ENCODE assay signal across 22 mouse cellular contexts in the genomic region with DNA sequence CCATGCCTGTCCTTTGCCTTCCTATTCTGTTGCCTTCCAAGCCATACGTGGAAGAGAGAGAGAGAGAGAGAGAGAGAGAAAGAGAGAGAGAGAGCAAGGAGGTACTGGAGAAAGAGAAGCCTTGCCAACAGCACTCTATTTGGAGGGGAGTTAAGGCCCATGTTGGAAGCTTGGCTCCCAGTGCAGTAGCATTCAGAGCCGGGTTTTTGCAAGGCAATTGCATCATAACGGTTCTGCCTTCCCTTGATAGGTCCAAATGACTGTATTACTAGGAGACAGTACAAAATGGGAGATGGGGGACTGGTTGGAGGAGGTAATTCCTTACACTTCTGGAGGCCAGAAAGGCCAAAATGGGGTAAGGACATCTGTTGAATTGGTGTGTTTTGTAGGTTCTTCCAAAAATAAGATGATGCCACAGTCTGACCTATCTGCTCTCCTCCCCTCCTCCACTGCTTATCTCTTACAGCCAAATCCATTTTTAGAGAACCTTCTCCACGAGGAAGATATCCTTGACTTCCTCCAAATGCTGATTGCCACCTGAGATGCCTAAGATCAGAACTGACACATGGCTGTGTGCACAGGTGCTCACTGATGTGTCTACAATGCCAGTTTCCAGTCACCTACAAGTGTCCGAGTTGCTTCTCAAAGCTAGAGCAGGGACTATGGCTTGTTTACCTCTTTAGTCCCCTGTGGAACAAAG. TPM values are rescaled to one million over a fixed set of nuclear protein-coding genes. Genes with fewer than 3 reads are reported as not detected.
DNase-seq lines count a peak whose midpoint lies in the region; ATAC-seq and TF ChIP-seq lines count a peak whose summit lies in the region.
"Had no signal": no experiment of that assay in that cellular context is flagged by ENCODE, and none has a peak within 500 bp of the region (broad histone marks: within the 10 kb centered on the region; RNA-seq: fewer than 3 reads in every experiment).

No protein-coding gene starts in this region.

- 78% methylated on average over 5 of the region's 5 CpGs for WGBS in forebrain, embryonic 15.5 days
- 84% methylated on average over 5 of the region's 5 CpGs for WGBS in forebrain, embryonic 14.5 days
- WGBS in lung, postnatal 0 days, result 60% methylated on average over 5 of the region's 5 CpGs

- no peak overlapping the region for H3K4me2 ChIP-seq in forebrain, embryonic 15.5 days (replicated peaks)
- H3K4me2 ChIP-seq in forebrain, embryonic 14.5 days (ENCODE audit: low read length), result no peak overlapping the region
- no peak overlapping the region for H3K4me2 ChIP-seq in lung, postnatal 0 days (replicated peaks; ENCODE audit: low read depth, low read length)
- H3K4me2 ChIP-seq: heart, embryonic 11.5 days; heart, embryonic 15.5 days; hindbrain, embryonic 13.5 days had no signal

- ATAC-seq in forebrain, embryonic 15.5 days (replicated peaks), result no peak
- ATAC-seq in forebrain, embryonic 14.5 days, result no peak
- 0 out of 2 replicates have a peak, but pooled peaks have one; percentile 38 for ATAC-seq in lung, postnatal 0 days
- no peak for ATAC-seq in activated CD4-positive, CD25-positive, alpha-beta regulatory T cell, adult 4 months
- ATAC-seq: intestine, embryonic 16.5 days had no signal

- no peak for TF ChIP-seq CTCF in lung, postnatal 0 days (IDR thresholded peaks at IDR 0.05)

- H3K9ac ChIP-seq in forebrain, embryonic 15.5 days (replicated peaks), result no peak overlapping the region
- H3K9ac ChIP-seq in forebrain, embryonic 14.5 days (ENCODE audit: low read length), result no peak overlapping the region
- H3K9ac ChIP-seq in lung, postnatal 0 days (replicated peaks; ENCODE audit: low read depth), result no peak overlapping the region
- H3K9ac ChIP-seq: heart, embryonic 15.5 days; hindbrain, embryonic 13.5 days had no signal

- no peaks in the 10 kb centered on the region for H3K4me1 ChIP-seq in forebrain, embryonic 15.5 days
- H3K4me1 ChIP-seq in forebrain, embryonic 14.5 days (ENCODE audit: control insufficient read depth, insufficient read depth, low read length), result no peaks in the 10 kb centered on the region
- H3K4me1 ChIP-seq in lung, postnatal 0 days (ENCODE audit: insufficient read depth, low read depth, low read length), result peaks cover 11% of the 10 kb centered on the region; the same call in 1 of the 2 replicates
- peaks cover 18% of the 10 kb centered on the region for H3K4me1 ChIP-seq in brown adipose tissue, adult 24 weeks (ENCODE audit: control insufficient read depth, insufficient read depth, insufficient read length, low read length)
- H3K4me1 ChIP-seq: hindbrain, embryonic 13.5 days had no signal

- H3K9me3 ChIP-seq in forebrain, embryonic 15.5 days, result no peaks in the 10 kb centered on the region
- no peaks in the 10 kb centered on the region for H3K9me3 ChIP-seq in forebrain, embryonic 14.5 days (replicated peaks; ENCODE audit: control insufficient read depth, low read length)
- H3K9me3 ChIP-seq in lung, postnatal 0 days (ENCODE audit: low read length), result no peaks in the 10 kb centered on the region
- H3K9me3 ChIP-seq: embryonic facial prominence, embryonic 10.5 days; heart, embryonic 15.5 days; hindbrain, embryonic 13.5 days had no signal

- no peak for TF ChIP-seq EP300 in lung, postnatal 0 days (IDR thresholded peaks at IDR 0.05)

- no peaks in the 10 kb centered on the region for H3K27me3 ChIP-seq in forebrain, embryonic 15.5 days
- no peaks in the 10 kb centered on the region for H3K27me3 ChIP-seq in forebrain, embryonic 14.5 days (replicated peaks; ENCODE audit: control insufficient read depth, insufficient read depth, low read length)
- H3K27me3 ChIP-seq in lung, postnatal 0 days (replicated peaks; ENCODE audit: insufficient read depth, low read length), result no peaks in the 10 kb centered on the region
- H3K27me3 ChIP-seq: heart, embryonic 15.5 days; hindbrain, embryonic 13.5 days had no signal

- 0 out of 2 replicates have a peak overlapping the region, but pooled peaks have one; percentile 4 for H3K27ac ChIP-seq in forebrain, embryonic 15.5 days (replicated peaks)
- H3K27ac ChIP-seq in forebrain, embryonic 14.5 days (ENCODE audit: low read depth, low read length), result no peak overlapping the region
- no peak overlapping the region for H3K27ac ChIP-seq in lung, postnatal 0 days (ENCODE audit: low read length)
- peak overlapping the region; percentile 35 for H3K27ac ChIP-seq in brown adipose tissue, adult 24 weeks (replicated peaks; ENCODE audit: low read depth, low read length)
- H3K27ac ChIP-seq: embryonic facial prominence, embryonic 10.5 days; heart, embryonic 15.5 days; hindbrain, embryonic 13.5 days had no signal

- no peak for DNase-seq in forebrain, embryonic 14.5 days (ENCODE audit: low spot score)
- peak; percentile 55 for DNase-seq in lung, postnatal 0 days (ENCODE audit: low spot score)
- DNase-seq in lung, postnatal 4 days, result no peak
- DNase-seq in gastrocnemius, adult 18-20 months (ENCODE audit: low spot score), result no peak
- DNase-seq: adrenal gland, postnatal 10 days; cerebellum, adult 2 months; cerebellum, postnatal 10 days; gastrocnemius, postnatal 36 days; heart, adult 18-20 months; heart, postnatal 14 days had no signal

- H3K4me3 ChIP-seq in forebrain, embryonic 15.5 days, result no peak overlapping the region
- H3K4me3 ChIP-seq in forebrain, embryonic 14.5 days (ENCODE audit: low read depth, low read length), result no peak overlapping the region
- no peak overlapping the region for H3K4me3 ChIP-seq in lung, postnatal 0 days (ENCODE audit: low read depth, low read length)
- H3K4me3 ChIP-seq in brown adipose tissue, adult 24 weeks (ENCODE audit: insufficient read depth, low read depth, low read length), result no peak overlapping the region
- H3K4me3 ChIP-seq: embryonic facial prominence, embryonic 10.5 days; erythroblast, embryonic 14.5 days; heart, embryonic 15.5 days; hindbrain, embryonic 13.5 days had no signal

- H3K36me3 ChIP-seq in forebrain, embryonic 15.5 days, result no peaks in the 10 kb centered on the region
- no peaks in the 10 kb centered on the region for H3K36me3 ChIP-seq in forebrain, embryonic 14.5 days (ENCODE audit: control insufficient read depth, insufficient read depth, low read length)
- no peaks in the 10 kb centered on the region for H3K36me3 ChIP-seq in lung, postnatal 0 days (ENCODE audit: insufficient read depth, low read length)
- H3K36me3 ChIP-seq: embryonic facial prominence, embryonic 10.5 days; heart, embryonic 15.5 days; hindbrain, embryonic 13.5 days had no signal

RNA-seq across cellular contexts. Expression of a gene that starts 44.0 kb away (rescaled TPM):
- polyA plus RNA-seq in forebrain, embryonic 15.5 days (2015; fragmentation: Nextera tagmentation; extraction: Ambion mirVana), result 0.82 and 1.5 TPM in 2 replicates
- polyA plus RNA-seq in forebrain, embryonic 14.5 days (2014; fragmentation: Nextera tagmentation; extraction: Ambion mirVana), result 0.98 and 1.5 TPM in 2 replicates
- 6.8 and 10.4 TPM in 2 replicates for polyA plus RNA-seq in lung, postnatal 0 days (2015; fragmentation: Nextera tagmentation; extraction: Ambion mirVana)
- 1.1 and 1.4 TPM in 2 replicates for polyA plus RNA-seq in brown adipose tissue, adult 24 weeks (2012; ENCODE audit: insufficient read depth, insufficient read length, missing spikeins)
- total RNA-seq in gastrocnemius, adult 18-20 months (2021), result not detected
- polyA plus RNA-seq in activated CD4-positive, CD25-positive, alpha-beta regulatory T cell, adult 4 months (2017; shearing (Covaris generic)), result not detected
- total RNA-seq: gastrocnemius, adult 8-10 months; gastrocnemius, postnatal 36 days; heart, adult 18-20 months; hematopoietic stem cell, adult 5-6 weeks had no signal
- polyA plus RNA-seq: C2C12; erythroblast, embryonic 14.5 days had no signal

RNA-seq across cellular contexts. Expression of a gene that starts 45.4 kb away (rescaled TPM):
- polyA plus RNA-seq in forebrain, embryonic 15.5 days (2015; fragmentation: Nextera tagmentation; extraction: Ambion mirVana), result 6.8 and 7.8 TPM in 2 replicates
- polyA plus RNA-seq in forebrain, embryonic 14.5 days (2014; fragmentation: Nextera tagmentation; extraction: Ambion mirVana), result 7.3 and 7.6 TPM in 2 replicates
- polyA plus RNA-seq in lung, postnatal 0 days (2015; fragmentation: Nextera tagmentation; extraction: Ambion mirVana), result 18.9 and 22.5 TPM in 2 replicates
- polyA plus RNA-seq in brown adipose tissue, adult 24 weeks (2012; ENCODE audit: insufficient read depth, insufficient read length, missing spikeins), result 6.5 and 8.8 TPM in 2 replicates
- total RNA-seq in gastrocnemius, adult 18-20 months (2021), result 1 to 10 TPM; 1.4 to 3.6 TPM
- under 1 TPM; 0.70 to 0.93 TPM for polyA plus RNA-seq in activated CD4-positive, CD25-positive, alpha-beta regulatory T cell, adult 4 months (2017; shearing (Covaris generic))

RNA-seq across cellular contexts. Expression of a gene that starts 45.6 kb away (rescaled TPM):
- polyA plus RNA-seq in forebrain, embryonic 15.5 days (2015; fragmentation: Nextera tagmentation; extraction: Ambion mirVana), result 67.4 and 73.2 TPM in 2 replicates
- 56.2 and 62.8 TPM in 2 replicates for polyA plus RNA-seq in forebrain, embryonic 14.5 days (2014; fragmentation: Nextera tagmentation; extraction: Ambion mirVana)
- polyA plus RNA-seq in lung, postnatal 0 days (2015; fragmentation: Nextera tagmentation; extraction: Ambion mirVana), result 97.9 and 104 TPM in 2 replicates
- 19.9 and 33.7 TPM in 2 replicates for polyA plus RNA-seq in brown adipose tissue, adult 24 weeks (2012; ENCODE audit: insufficient read depth, insufficient read length, missing spikeins)
- 10 to 100 TPM; 23.4 to 28.7 TPM for total RNA-seq in gastrocnemius, adult 18-20 months (2021)
- 10 to 100 TPM; 31.8 to 38.0 TPM for polyA plus RNA-seq in activated CD4-positive, CD25-positive, alpha-beta regulatory T cell, adult 4 months (2017; shearing (Covaris generic))

Comparison
In these comparisons a context has a peak if more than half of its experiments do, and no peak if none do; other contexts are left out.
1. H3K27ac ChIP-seq: peak in forebrain, embryonic 15.5 days (single experiment) and brown adipose tissue, adult 24 weeks (single experiment); none in forebrain, embryonic 14.5 days (single experiment) and lung, postnatal 0 days (single experiment).